Mouse (Mus musculus) lung, adult 18-20 months (tissue): ENCODE data around the gene Comt.

ENCODE experiments used
- DNase-seq, 2 experiments: peaks; one replicate each; pipeline ENCODE4 v3.0.0; 2022; ENCODE audit warnings: mixed read lengths in 2 of 2

Comt gene

GRCm38 (mm10) chr16:18410418-18410817 is 16.2 kb downstream of the Comt start:
- DNase-seq = no peak

GRCm38 (mm10) chr16:18409776-18410175 is 16.9 kb downstream of the Comt start:
- DNase-seq = no peak

GRCm38 (mm10) chr16:18407912-18408311 is 18.7 kb downstream of the Comt start:
- DNase-seq = no peak

- DNase-seq = peak; percentile 55 to 65
These were observed 20.4 kb downstream of the Comt start for GRCm38 (mm10) chr16:18406293-18406692.

GRCm38 (mm10) chr16:18405876-18406275 is 20.8 kb downstream of the Comt start:
- no peak for DNase-seq

GRCm38 (mm10) chr16:18405091-18405854 is 21.4 kb downstream of the Comt start:
- DNase-seq = no peak

GRCm38 (mm10) chr16:18403285-18403684 is 23.4 kb downstream of the Comt start:
- DNase-seq = no peak

GRCm38 (mm10) chr16:18400472-18401216 is 26.0 kb downstream of the Comt start:
- no peak for DNase-seq

- DNase-seq = no peak
These were observed 26.6 kb downstream of the Comt start for GRCm38 (mm10) chr16:18400028-18400427.

GRCm38 (mm10) chr16:18396791-18397621 is 29.6 kb downstream of the Comt start:
- DNase-seq = no peak

- peak; percentile 85 to 90 for DNase-seq
These were observed 30.5 kb downstream of the Comt start for GRCm38 (mm10) chr16:18396201-18396600.

GRCm38 (mm10) chr16:18395620-18396036 is 31.0 kb downstream of the Comt start:
- peak in 1 of 2 experiments; percentile 25 for DNase-seq

- peak in 1 of 2 experiments; percentile 13 for DNase-seq
These were observed 31.7 kb downstream of the Comt start for GRCm38 (mm10) chr16:18394777-18395619.

- DNase-seq = no peak
These were observed 32.6 kb downstream of the Comt start for GRCm38 (mm10) chr16:18394056-18394455.

- no peak for DNase-seq
These were observed 33.1 kb downstream of the Comt start for GRCm38 (mm10) chr16:18393595-18393994.

- peak; percentile 91 to 94 for DNase-seq
These were observed 33.9 kb downstream of the Comt start for GRCm38 (mm10) chr16:18392469-18393426.

GRCm38 (mm10) chr16:18391728-18392127 is 34.9 kb downstream of the Comt start:
- no peak for DNase-seq

GRCm38 (mm10) chr16:18391127-18391526 is 35.5 kb downstream of the Comt start:
- DNase-seq = no peak

GRCm38 (mm10) chr16:18390399-18390798 is 36.3 kb downstream of the Comt start:
- DNase-seq = no peak

- peak in 1 of 2 experiments; percentile 2 for DNase-seq
These were observed 37.8 kb downstream of the Comt start for GRCm38 (mm10) chr16:18388583-18389435.
